Mouse (Mus musculus): ENCODE measurements around the gene Gm5799. TPM values are rescaled to one million over a fixed set of nuclear protein-coding genes. Genes with fewer than 3 reads are reported as not detected.
"Not testable (repeated sequence)": the region's sequence is repeated elsewhere in the genome, so short reads cannot be mapped to it uniquely, and the experiment has no call there.

Gm5799 gene
- polyA plus RNA-seq (2012; fragmentation: generic; extraction: Trizol): 0.06 TPM

DNA sequence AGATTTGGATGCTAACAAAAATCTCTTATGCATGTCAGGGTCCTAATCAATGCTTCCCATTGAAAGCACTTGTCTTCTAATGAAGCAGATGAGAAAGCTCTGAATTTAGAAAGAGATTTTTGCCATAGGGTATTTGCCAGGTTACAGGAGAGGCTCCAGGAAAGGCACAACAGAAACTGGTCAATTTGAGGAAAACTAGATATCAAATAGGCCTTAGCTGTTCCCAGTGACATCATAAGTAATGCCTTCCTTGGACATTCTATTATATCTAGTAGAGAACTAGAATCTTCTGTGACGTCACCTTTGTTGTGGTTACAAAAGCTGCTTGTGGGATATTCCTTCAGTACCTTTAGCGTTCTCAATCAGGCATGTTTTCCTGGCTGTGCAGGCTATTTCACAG lies at the start of gene Gm5799:
Gm5799 (plus strand) TSS at position 301 of the 400 bp plus-strand sequence.
- not testable (repeated sequence) for H3ac ChIP-seq (ENCODE audit: control insufficient read depth, insufficient read length); H3K36me3 ChIP-seq (ENCODE audit: control insufficient read depth, insufficient read depth); H3K79me2 ChIP-seq (ENCODE audit: control insufficient read depth, insufficient read depth); H3K4me2 ChIP-seq (ENCODE audit: low read depth); H3K27me3 ChIP-seq (ENCODE audit: control insufficient read depth, insufficient read depth, insufficient read length); H3K4me3 ChIP-seq

DNA sequence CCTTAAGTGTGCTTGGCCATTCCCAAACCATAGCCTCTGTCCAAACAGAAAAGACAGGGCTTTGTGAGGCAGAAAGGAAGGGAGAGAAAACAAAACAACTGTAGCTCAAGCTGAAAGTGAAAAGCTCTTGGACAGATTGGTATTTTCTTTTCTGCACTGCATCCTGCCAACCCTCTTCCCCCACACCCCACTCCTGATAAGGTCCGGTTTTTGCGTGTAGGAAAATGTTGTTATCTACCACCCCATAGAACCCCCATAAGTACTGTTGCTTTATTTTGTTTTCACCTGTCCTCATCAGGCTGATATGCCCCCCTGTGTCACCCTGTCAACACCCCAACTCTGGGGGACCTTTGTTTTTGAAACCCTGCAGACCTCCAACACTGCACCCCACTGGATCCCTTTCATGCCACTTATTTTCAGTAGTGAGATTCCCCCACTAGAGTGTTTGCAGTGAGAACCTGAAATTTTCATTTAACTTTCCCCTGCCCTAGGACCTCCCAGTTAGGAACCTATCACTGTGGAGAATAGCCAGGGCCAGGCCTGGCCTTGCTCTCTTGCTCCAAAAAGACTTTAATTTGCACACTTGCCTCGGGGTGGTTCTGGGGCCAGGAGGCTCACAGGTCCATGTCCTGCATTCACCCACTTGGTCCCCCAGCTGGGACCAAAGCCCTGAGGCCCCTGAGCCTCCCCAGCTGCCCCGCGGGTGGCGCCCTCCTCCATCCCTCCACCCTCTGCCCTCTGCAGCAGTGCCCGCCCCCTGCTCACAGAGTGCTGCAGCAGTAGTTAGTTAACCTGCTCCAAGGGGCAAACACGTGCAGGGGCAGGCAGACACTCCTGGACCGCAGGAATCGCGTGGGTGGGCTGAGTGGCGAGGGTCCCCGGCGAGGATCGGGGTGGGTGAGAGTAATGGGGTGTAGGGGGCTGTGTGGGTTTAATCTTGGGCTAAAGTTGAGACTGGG lies 12.0 kb upstream of the Gm5799 start:
- H3K4me2 ChIP-seq (ENCODE audit: low read depth); H3K36me3 ChIP-seq (ENCODE audit: control insufficient read depth, insufficient read depth); H3K27me3 ChIP-seq (ENCODE audit: control insufficient read depth, insufficient read depth, insufficient read length); H3ac ChIP-seq (ENCODE audit: control insufficient read depth, insufficient read length); H3K4me3 ChIP-seq; H3K79me2 ChIP-seq (ENCODE audit: control insufficient read depth, insufficient read depth): not testable (repeated sequence)

DNA sequence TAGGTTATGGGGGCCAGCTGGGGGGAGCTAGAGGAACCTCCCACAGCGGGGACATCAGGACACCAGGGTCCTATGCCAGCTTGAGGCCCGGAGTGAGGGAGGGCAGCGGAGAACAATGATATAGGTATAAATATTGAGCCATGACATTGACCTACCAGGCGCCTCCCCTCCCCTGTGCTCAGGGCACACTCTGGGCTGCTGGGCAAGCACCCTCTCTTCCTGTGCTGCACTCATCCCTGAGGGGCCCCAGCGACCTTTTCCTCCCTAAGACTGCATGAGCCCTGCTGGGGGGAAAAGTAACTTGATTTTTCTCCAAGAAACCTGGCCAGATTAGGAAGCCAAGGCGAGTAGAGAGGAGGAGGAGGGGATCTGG lies 11.4 kb upstream of the Gm5799 start:
- not testable (repeated sequence) for H3K36me3 ChIP-seq (ENCODE audit: control insufficient read depth, insufficient read depth); H3K27me3 ChIP-seq (ENCODE audit: control insufficient read depth, insufficient read depth, insufficient read length); H3ac ChIP-seq (ENCODE audit: control insufficient read depth, insufficient read length); H3K4me3 ChIP-seq; H3K4me2 ChIP-seq (ENCODE audit: low read depth); H3K79me2 ChIP-seq (ENCODE audit: control insufficient read depth, insufficient read depth)

DNA sequence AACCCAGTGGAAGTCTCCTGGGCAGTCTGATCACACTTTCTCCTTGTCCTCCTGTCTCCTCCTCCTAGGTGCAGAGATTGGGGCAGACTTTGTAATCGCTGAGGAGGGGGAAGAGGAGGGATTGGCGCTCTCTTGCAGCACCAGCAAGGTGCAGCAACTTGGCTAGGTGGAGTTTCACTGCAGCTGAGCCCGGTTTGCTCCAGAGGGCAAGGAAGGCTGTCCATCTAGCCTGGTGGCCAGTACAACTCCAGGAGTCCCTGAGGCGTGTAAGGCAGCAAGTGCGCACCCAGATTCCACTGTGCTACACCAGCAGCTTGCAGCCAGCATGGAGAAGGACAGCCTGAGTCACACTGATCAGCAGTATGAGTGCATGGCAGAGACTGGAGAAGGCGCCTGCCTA lies 11.0 kb upstream of the Gm5799 start:
- not testable (repeated sequence) for H3K79me2 ChIP-seq (ENCODE audit: control insufficient read depth, insufficient read depth); H3K27me3 ChIP-seq (ENCODE audit: control insufficient read depth, insufficient read depth, insufficient read length)

DNA sequence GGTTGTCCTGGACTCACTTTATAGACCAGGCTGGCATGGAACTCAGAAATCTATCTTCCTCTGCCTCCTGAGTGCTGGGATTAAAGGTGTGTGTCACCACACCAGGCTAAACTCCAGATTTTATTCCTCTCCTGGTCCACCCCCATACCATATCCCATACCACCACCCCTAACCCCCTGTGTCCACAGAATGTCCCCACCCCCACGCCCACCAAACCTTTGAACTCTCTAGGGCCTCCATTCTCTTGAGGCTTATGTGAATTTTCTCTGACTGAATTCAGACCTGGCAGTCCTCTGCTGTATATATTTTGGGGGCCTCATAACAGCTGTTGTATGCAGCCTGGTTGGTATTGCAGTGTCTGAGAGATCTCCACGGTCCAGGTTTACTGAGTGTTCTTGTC lies 5.2 kb upstream of the Gm5799 start:
- H3K4me2 ChIP-seq (ENCODE audit: low read depth); H3K27me3 ChIP-seq (ENCODE audit: control insufficient read depth, insufficient read depth, insufficient read length); H3K4me3 ChIP-seq; H3ac ChIP-seq (ENCODE audit: control insufficient read depth, insufficient read length); H3K36me3 ChIP-seq (ENCODE audit: control insufficient read depth, insufficient read depth); H3K79me2 ChIP-seq (ENCODE audit: control insufficient read depth, insufficient read depth): not testable (repeated sequence)

More for the DNA sequence above, 11.0 kb upstream of the Gm5799 start:
- H3K4me2 ChIP-seq (ENCODE audit: low read depth); H3K4me3 ChIP-seq; H3K36me3 ChIP-seq (ENCODE audit: control insufficient read depth, insufficient read depth); H3ac ChIP-seq (ENCODE audit: control insufficient read depth, insufficient read length): not testable (repeated sequence)

DNA sequence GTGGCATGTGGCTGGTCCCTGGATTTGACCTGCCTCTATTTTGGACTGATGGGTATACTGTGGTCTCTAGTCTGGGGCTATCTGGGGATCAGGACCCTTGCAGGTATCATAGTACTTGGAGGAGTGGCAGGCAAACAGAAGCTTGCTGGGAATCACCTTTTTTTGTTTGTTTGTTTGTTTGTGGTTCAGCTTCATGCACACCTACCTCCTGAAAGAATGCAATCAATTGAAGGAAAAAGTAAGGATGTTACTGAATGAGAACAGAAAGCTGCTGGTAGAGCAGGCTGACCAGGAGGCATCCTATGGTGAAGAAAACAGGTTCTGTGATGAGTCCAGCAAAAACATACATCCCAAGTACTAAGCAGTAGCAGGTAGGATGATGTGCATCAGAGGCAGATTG lies 2.9 kb downstream of the Gm5799 start:
- H3K4me3 ChIP-seq; H3K4me2 ChIP-seq (ENCODE audit: low read depth); H3K79me2 ChIP-seq (ENCODE audit: control insufficient read depth, insufficient read depth); H3K27me3 ChIP-seq (ENCODE audit: control insufficient read depth, insufficient read depth, insufficient read length); H3K36me3 ChIP-seq (ENCODE audit: control insufficient read depth, insufficient read depth); H3ac ChIP-seq (ENCODE audit: control insufficient read depth, insufficient read length): not testable (repeated sequence)

DNA sequence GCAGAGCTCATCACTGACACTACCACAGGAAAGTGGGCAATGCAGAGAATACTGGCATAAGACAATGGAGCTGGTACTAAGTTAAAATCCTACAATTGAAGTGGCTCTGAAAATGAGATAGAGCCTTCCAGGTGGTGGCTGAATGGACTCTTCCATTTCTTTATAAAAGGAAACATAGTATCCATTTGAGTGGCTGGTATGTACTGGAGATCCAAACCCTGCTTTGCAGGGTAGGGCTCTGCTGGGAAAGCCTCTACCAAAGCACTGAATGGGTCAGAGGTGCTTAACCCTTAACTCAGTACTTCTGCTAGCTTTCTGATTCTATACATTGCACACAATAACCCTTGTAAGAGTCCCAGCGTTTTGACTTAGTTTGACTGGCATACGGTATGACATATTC lies 8.9 kb downstream of the Gm5799 start:
- not testable (repeated sequence) for H3K79me2 ChIP-seq (ENCODE audit: control insufficient read depth, insufficient read depth); H3K4me2 ChIP-seq (ENCODE audit: low read depth); H3K36me3 ChIP-seq (ENCODE audit: control insufficient read depth, insufficient read depth); H3K4me3 ChIP-seq; H3K27me3 ChIP-seq (ENCODE audit: control insufficient read depth, insufficient read depth, insufficient read length); H3ac ChIP-seq (ENCODE audit: control insufficient read depth, insufficient read length)

DNA sequence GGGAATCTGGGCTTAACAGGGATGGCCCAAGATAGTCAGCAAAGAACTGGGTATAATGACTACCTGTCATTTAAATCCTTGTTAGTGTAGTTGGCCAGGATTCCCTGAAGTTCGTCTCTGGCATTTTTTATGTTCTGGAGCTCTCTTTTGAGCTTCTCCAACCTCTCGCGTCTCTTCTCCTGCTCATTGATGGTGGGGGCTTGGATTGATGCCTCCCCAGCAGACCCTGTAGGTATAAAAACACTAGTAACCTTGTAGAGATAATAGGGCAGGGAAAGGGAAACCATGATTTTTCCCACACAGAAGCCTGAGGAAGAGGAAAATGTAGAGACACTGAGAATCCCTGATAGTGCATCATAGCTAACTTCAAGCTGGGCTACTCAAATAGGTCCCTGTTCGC lies 34.6 kb downstream of the Gm5799 start:
- not testable (repeated sequence) for H3K36me3 ChIP-seq (ENCODE audit: control insufficient read depth, insufficient read depth); H3K4me3 ChIP-seq; H3K79me2 ChIP-seq (ENCODE audit: control insufficient read depth, insufficient read depth); H3K27me3 ChIP-seq (ENCODE audit: control insufficient read depth, insufficient read depth, insufficient read length); H3K4me2 ChIP-seq (ENCODE audit: low read depth); H3ac ChIP-seq (ENCODE audit: control insufficient read depth, insufficient read length)

DNA sequence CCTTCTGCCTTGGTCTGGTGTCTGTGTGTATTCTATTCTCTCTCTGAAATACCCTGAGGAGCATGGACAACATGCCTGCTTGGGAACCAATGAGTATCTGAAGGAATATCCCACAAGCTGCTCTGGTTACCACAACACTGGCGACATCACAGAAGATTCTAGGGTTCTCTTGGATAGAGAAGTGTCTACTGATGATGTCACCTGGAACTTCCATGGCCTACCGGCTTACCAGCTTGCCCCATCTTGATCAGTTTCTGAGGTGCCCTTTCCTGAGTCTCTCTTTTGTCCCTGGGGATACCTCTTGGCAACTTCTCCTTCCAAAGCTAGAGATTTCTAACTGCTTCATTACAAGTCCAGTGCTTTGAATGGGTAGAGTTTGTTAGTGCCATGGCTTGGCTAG lies 35.7 kb downstream of the Gm5799 start, which contains the start of gene Gm17654:
Gm17654 (minus strand) TSS at position 101 of the 400 bp plus-strand sequence.
- not testable (repeated sequence) for H3K27me3 ChIP-seq (ENCODE audit: control insufficient read depth, insufficient read depth, insufficient read length); H3K79me2 ChIP-seq (ENCODE audit: control insufficient read depth, insufficient read depth); H3K36me3 ChIP-seq (ENCODE audit: control insufficient read depth, insufficient read depth); H3K4me2 ChIP-seq (ENCODE audit: low read depth); H3K4me3 ChIP-seq; H3ac ChIP-seq (ENCODE audit: control insufficient read depth, insufficient read length)

Other genes starting within 250 kb of the Gm5799 start
- not detected for gene Gm8127, start 249.7 kb upstream of the Gm5799 start, polyA plus RNA-seq (2012; fragmentation: generic; extraction: Trizol)
- gene 1700001F09Rik, start 195.8 kb upstream of the Gm5799 start, polyA plus RNA-seq (2012; fragmentation: generic; extraction: Trizol): not detected
- gene Gm8138, start 127.2 kb upstream of the Gm5799 start, polyA plus RNA-seq (2012; fragmentation: generic; extraction: Trizol): not detected
- not detected for gene Gm17654, start 35.6 kb downstream of the Gm5799 start, polyA plus RNA-seq (2012; fragmentation: generic; extraction: Trizol)
- not detected for gene Gm10375, start 64.4 kb downstream of the Gm5799 start, polyA plus RNA-seq (2012; fragmentation: generic; extraction: Trizol)
- gene Gm8165, start 133.6 kb downstream of the Gm5799 start, polyA plus RNA-seq (2012; fragmentation: generic; extraction: Trizol): not detected
- gene Gm7324, start 154.3 kb downstream of the Gm5799 start, polyA plus RNA-seq (2012; fragmentation: generic; extraction: Trizol): 0.40 TPM
- not detected for gene Gm16506, start 183.9 kb downstream of the Gm5799 start, polyA plus RNA-seq (2012; fragmentation: generic; extraction: Trizol)
- not detected for gene Gm6526, start 204.3 kb downstream of the Gm5799 start, polyA plus RNA-seq (2012; fragmentation: generic; extraction: Trizol)
- not detected for gene Gm8180, start 241.2 kb downstream of the Gm5799 start, polyA plus RNA-seq (2012; fragmentation: generic; extraction: Trizol)